Mouse (Mus musculus) lung, postnatal 0 days (tissue): ENCODE results near the gene 1700037C18Rik. TPM values are rescaled to one million over a fixed set of nuclear protein-coding genes. Genes with fewer than 3 reads are reported as not detected.

Experiments used
- ATAC-seq: fragments of 200-750 bp; cut with Nextera tagmentation; 2 replicates; pipeline ENCODE4 v1.8.0; 2017; ENCODE audit warnings: moderate library complexity
- DNase-seq: peaks from one replicate; pipeline ENCODE4 v3.0.0-alpha.2; 2016; ENCODE audit warnings: low spot score
- H3K27ac ChIP-seq: fragments of 300-500 bp; sonication (generic); 2 replicates; pipeline ENCODE4 v1.5.1; 2014; ENCODE audit warnings: antibody characterized with exemption, mild to moderate bottlenecking, low read length, mixed read lengths
- H3K27me3 ChIP-seq: fragments of 300-500 bp; sonication (generic); replicated peaks from 2 replicates; pipeline ENCODE4 v1.6.1; 2014; ENCODE audit warnings: low read length, mixed read lengths; ENCODE audit not compliant: insufficient read depth
- H3K36me3 ChIP-seq: fragments of 300-500 bp; sonication (generic); 2 replicates; pipeline ENCODE4 v1.6.1; 2014; ENCODE audit warnings: low read length, mixed read lengths; ENCODE audit not compliant: insufficient read depth
- H3K4me1 ChIP-seq: fragments of 300-500 bp; sonication (generic); 2 replicates; pipeline ENCODE4 v1.6.1; 2014; ENCODE audit warnings: antibody characterized with exemption, low read depth, low read length, mixed read lengths; ENCODE audit not compliant: insufficient read depth
- H3K4me2 ChIP-seq: fragments of 300-500 bp; sonication (generic); replicated peaks from 2 replicates; pipeline ENCODE4 v1.6.1; 2014; ENCODE audit warnings: low read depth, mild to moderate bottlenecking, low read length, moderate library complexity, mixed read lengths
- H3K4me3 ChIP-seq: fragments of 300-500 bp; sonication (generic); 2 replicates; pipeline ENCODE4 v1.5.1; 2014; ENCODE audit warnings: low read depth, low read length
- H3K9ac ChIP-seq: fragments of 300-500 bp; sonication (generic); replicated peaks from 2 replicates; pipeline ENCODE4 v1.6.1; 2014; ENCODE audit warnings: low read depth, mild to moderate bottlenecking
- H3K9me3 ChIP-seq: fragments of 300-500 bp; sonication (generic); 2 replicates; pipeline ENCODE4 v1.6.1; 2016; ENCODE audit warnings: low read length, mixed read lengths
- CTCF ChIP-seq: IDR thresholded peaks from 2 replicates; pipeline ENCODE4 v1.5.1; 2016; ENCODE audit warnings: antibody characterized with exemption, mild to moderate bottlenecking
- EP300 ChIP-seq: IDR thresholded peaks from 2 replicates; pipeline ENCODE4 v1.6.1; 2016; ENCODE audit warnings: antibody characterized with exemption, mild to moderate bottlenecking, control low read depth
- WGBS: fragments of 180-500 bp; shearing (Covaris S2); extraction: QIAGEN DNeasy Blood & Tissue Kit; methylation state at CpG from one replicate; pipeline ENCODE4 v1.1.7; 2014; 5-methylcytosine and 5-hydroxymethylcytosine counted together
- polyA plus RNA-seq: library from polyadenylated mRNA; unstranded; fragments of >200 nt; fragmentation: Nextera tagmentation; extraction: Ambion mirVana; gene quantifications from 2 replicates; pipeline ENCODE4 v1.2.1, GENCODE M21; 2015

Gene 1700037C18Rik
- polyA plus RNA-seq, 1 experiment from 2014 or later: 10.8 TPM

- ATAC-seq (peak; percentile 65), DNase-seq (peak; percentile 43)
- TF ChIP-seq EP300 (no peak), CTCF (no peak)
- Histone ChIP-seq H3K9me3 (no peaks in the 10 kb centered on the region), H3K36me3 (0 out of 2 replicates have a peak, but pooled peaks cover 3% of the 10 kb centered on the region), H3K9ac (no peak overlapping the region), H3K4me2 (no peak overlapping the region), H3K27ac (no peak overlapping the region), H3K4me3 (no peak overlapping the region), H3K27me3 (no peaks in the 10 kb centered on the region), H3K4me1 (no peaks in the 10 kb centered on the region)
- WGBS: 70% methylated on average over 7 of the region's 7 CpGs
These were observed 20.7 kb upstream of the 1700037C18Rik start for GRCm38 (mm10) chr16:3929151-3929550.

- 0 out of 2 replicates have a peak, but pooled peaks cover 3% of the 10 kb centered on the region for H3K36me3 ChIP-seq
- 44% methylated on average over 1 of the region's 1 CpGs for WGBS
- no peaks in the 10 kb centered on the region for H3K9me3 ChIP-seq
These were observed 20.1 kb upstream of the 1700037C18Rik start for GRCm38 (mm10) chr16:3928582-3928981.

GRCm38 (mm10) chr16:3923966-3924365 lies 15.5 kb upstream of the 1700037C18Rik start:
- H3K36me3 ChIP-seq: peaks cover 3% of the 10 kb centered on the region; the same call in 1 of the 2 replicates
- no peak overlapping the region for H3K4me3 ChIP-seq
- DNase-seq: peak; percentile 52
- no peak overlapping the region for H3K27ac ChIP-seq
- H3K4me2 ChIP-seq: no peak overlapping the region
- TF ChIP-seq EP300 (no peak), CTCF (no peak)
- peak; percentile 57 for ATAC-seq
- no peak overlapping the region for H3K9ac ChIP-seq
- H3K4me1 ChIP-seq: no peaks in the 10 kb centered on the region
- no peaks in the 10 kb centered on the region for H3K27me3 ChIP-seq
- 65% methylated on average over 4 of the region's 4 CpGs for WGBS
- no peaks in the 10 kb centered on the region for H3K9me3 ChIP-seq

More at GRCm38 (mm10) chr16:3928582-3928981, 20.1 kb upstream of the 1700037C18Rik start:
- TF ChIP-seq EP300: no peak
- no peak for TF ChIP-seq CTCF
- H3K4me1 ChIP-seq: no peaks in the 10 kb centered on the region
- no peak overlapping the region for H3K9ac ChIP-seq
- no peaks in the 10 kb centered on the region for H3K27me3 ChIP-seq
- peak; percentile 52 for ATAC-seq
- no peak overlapping the region for H3K27ac ChIP-seq
- DNase-seq: peak; percentile 7
- H3K4me2 ChIP-seq: no peak overlapping the region
- no peak overlapping the region for H3K4me3 ChIP-seq

GRCm38 (mm10) chr16:3923515-3923914 lies 15.0 kb upstream of the 1700037C18Rik start:
- no peak for ATAC-seq

GRCm38 (mm10) chr16:3920756-3921155 lies 12.3 kb upstream of the 1700037C18Rik start:
- Histone ChIP-seq H3K4me3 (no peak overlapping the region), H3K4me1 (no peaks in the 10 kb centered on the region), H3K36me3 (peaks cover 2% of the 10 kb centered on the region), H3K27ac (no peak overlapping the region), H3K4me2 (no peak overlapping the region), H3K9ac (no peak overlapping the region), H3K9me3 (no peaks in the 10 kb centered on the region), H3K27me3 (no peaks in the 10 kb centered on the region)
- DNase-seq (no peak), ATAC-seq (no peak)
- no peak for TF ChIP-seq EP300
- no peak for TF ChIP-seq CTCF
- WGBS: 81% methylated on average over 2 of the region's 2 CpGs

More at GRCm38 (mm10) chr16:3923515-3923914, 15.0 kb upstream of the 1700037C18Rik start:
- H3K9me3 ChIP-seq: no peaks in the 10 kb centered on the region
- H3K36me3 ChIP-seq: peaks cover 3% of the 10 kb centered on the region; the same call in 1 of the 2 replicates
- no peak for DNase-seq
- no peak overlapping the region for H3K4me3 ChIP-seq
- no peak overlapping the region for H3K4me2 ChIP-seq
- no peak overlapping the region for H3K27ac ChIP-seq
- TF ChIP-seq CTCF (no peak), EP300 (no peak)
- no peaks in the 10 kb centered on the region for H3K4me1 ChIP-seq
- no peaks in the 10 kb centered on the region for H3K27me3 ChIP-seq
- 59% methylated on average over 3 of the region's 3 CpGs for WGBS
- no peak overlapping the region for H3K9ac ChIP-seq

- no peaks in the 10 kb centered on the region for H3K36me3 ChIP-seq
- H3K27me3 ChIP-seq: no peaks in the 10 kb centered on the region
- TF ChIP-seq EP300 (no peak), CTCF (no peak)
- peaks cover 5% of the 10 kb centered on the region; the same call in 1 of the 2 replicates for H3K4me1 ChIP-seq
- ATAC-seq (no peak; the same call in 1 of the 2 replicates), DNase-seq (no peak)
- peak overlapping the region; percentile 33; the same call in 1 of the 2 replicates for H3K27ac ChIP-seq
- H3K9me3 ChIP-seq: no peaks in the 10 kb centered on the region
- H3K4me3 ChIP-seq: peak overlapping the region; percentile 60
- 4% methylated on average over 20 of the region's 20 CpGs for WGBS
- peak overlapping the region; percentile 52 for H3K9ac ChIP-seq
- H3K4me2 ChIP-seq: peak overlapping the region; percentile 74
These were observed 629 bp upstream of the 1700037C18Rik start for GRCm38 (mm10) chr16:3909118-3909517.
